Mouse (Mus musculus): Measurements from ENCODE around the gene Ehbp1.

GRCm38 (mm10) chr11:22063352-22063751 lies 278.7 kb downstream of the Ehbp1 start:
- TF ChIP-seq CTCF (IDR thresholded peaks at IDR 0.05; ENCODE audit: control insufficient read depth, insufficient read depth, insufficient read length) (no peak), MYOD1 (IDR thresholded peaks at IDR 0.05; ENCODE audit: control insufficient read depth, insufficient read length, low read depth) (no peak), USF1 (IDR thresholded peaks at IDR 0.05; ENCODE audit: low read depth) (no peak), CEBPB (IDR thresholded peaks at IDR 0.05; ENCODE audit: low read depth) (no peak), MAX (IDR thresholded peaks at IDR 0.05) (no peak), FOSL1 (IDR thresholded peaks at IDR 0.05; ENCODE audit: insufficient read depth, low read length, poor library complexity, severe bottlenecking) (no peak)

Measured in C2C12 (cell line).